Mouse (Mus musculus) 416B (cell line): ENCODE measurements at regions not wholly inside any gene's neighbourhood (a gene's known extent, or its start where the extent isn't known, plus 50 kb on each side); places are given as distances from the start of the nearest gene placed in this dataset.

Source experiments
- DNase-seq: peaks from one replicate; pipeline ENCODE4 v3.0.0; 2011; ENCODE audit warnings: low read depth

- DNase-seq, result no peak
Measured at GRCm38 (mm10) chrX:64080717-64081116, 71.3 kb downstream of the Gm6760 start.

- DNase-seq, result peak; percentile 11
Measured at GRCm38 (mm10) chrX:64058389-64058788, 93.6 kb downstream of the Gm6760 start.

- DNase-seq, result no peak
Measured at GRCm38 (mm10) chrX:64056776-64057175, 95.2 kb downstream of the Gm6760 start.
